Mouse (Mus musculus): ENCODE results near the gene Olfr1240. TPM values are rescaled to one million over a fixed set of nuclear protein-coding genes. Genes with fewer than 3 reads are reported as not detected.

The Olfr1240 gene
- not detected for polyA plus RNA-seq (2017; shearing (Covaris generic))

DNA sequence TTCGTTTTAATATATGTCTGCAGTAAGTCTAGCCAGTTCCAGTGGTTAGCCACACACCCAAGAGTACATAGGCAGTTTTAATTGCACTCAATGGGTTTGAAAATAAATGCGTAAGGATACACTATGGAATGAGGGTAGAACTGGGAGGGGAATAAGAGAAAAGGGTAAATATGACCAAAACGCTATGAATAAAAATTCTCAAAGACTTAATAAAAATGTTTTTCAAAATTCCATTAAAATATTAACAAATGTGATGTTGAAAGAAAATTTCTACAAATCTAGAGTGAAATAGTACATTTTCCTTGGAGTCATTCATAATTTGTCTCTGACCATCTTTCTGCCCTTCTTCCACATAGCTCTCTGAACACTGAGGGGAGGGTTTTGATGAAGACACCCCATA, at the start of gene Olfr1240:
Olfr1240 (minus strand) TSS at position 101 of the 400 bp plus-strand sequence.
- ATAC-seq: no peak

DNA sequence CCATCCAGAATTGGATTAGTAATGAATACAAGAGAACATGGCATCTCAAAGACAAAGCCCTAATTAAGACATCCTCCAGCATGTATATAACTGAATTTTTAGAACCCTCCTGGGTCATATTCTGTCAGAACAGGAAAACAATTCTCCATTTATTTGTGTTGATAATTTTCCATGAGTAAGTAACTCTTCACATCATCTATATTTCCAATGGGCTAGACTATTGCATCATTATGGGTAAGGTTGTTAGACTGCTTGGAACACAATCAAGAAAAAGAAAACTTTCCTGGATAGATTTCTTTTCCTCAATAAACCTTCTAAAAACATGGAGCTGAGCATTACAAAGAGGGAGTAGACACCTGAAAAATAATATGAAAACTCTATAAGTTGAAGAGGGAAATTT, 44.2 kb upstream of the Olfr1240 start, which contains the start of gene Olfr1241:
Olfr1241 (minus strand) TSS at position 101 of the 400 bp plus-strand sequence.
- no peak for ATAC-seq

DNA sequence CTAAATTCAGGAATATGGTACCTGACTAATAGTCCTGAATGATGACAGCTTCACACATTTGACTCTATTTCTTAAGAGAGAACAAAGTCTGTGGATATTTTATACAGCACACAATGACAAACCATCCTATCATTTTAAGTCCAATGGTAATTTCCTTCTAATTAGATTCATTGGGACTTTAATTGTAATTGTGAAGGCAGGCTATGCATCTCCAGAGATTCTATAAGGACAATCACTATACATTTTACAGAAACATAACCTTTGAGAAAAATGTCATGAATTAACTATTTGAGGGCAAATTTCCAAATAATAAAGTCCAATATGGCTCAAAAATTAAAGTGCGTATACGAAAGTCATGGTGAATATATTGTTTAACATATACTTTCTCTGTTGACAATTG, 22.5 kb downstream of the Olfr1240 start, which contains the start of gene Olfr1239:
Olfr1239 (minus strand) TSS at position 101 of the 400 bp plus-strand sequence.
- ATAC-seq: no peak

DNA sequence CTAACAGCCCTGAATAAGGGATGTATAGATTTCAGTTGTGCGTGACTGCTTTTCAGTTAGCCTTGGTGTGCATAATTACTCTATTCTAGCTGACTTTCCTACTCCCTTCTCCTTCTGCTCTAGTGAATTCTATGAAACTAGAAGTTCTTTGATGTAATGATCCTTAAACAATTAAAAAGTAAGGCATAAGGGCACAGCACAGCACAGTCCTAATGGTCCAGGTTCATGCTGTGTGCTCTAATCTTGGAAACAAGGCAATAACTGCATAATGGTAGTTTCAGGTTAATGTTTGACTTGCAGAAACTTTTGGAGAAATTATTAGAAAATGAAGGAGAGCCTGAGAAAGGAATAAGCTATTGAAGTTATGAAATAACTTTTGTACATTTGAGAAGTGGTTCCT, 28.2 kb downstream of the Olfr1240 start:
- ATAC-seq: no peak

DNA sequence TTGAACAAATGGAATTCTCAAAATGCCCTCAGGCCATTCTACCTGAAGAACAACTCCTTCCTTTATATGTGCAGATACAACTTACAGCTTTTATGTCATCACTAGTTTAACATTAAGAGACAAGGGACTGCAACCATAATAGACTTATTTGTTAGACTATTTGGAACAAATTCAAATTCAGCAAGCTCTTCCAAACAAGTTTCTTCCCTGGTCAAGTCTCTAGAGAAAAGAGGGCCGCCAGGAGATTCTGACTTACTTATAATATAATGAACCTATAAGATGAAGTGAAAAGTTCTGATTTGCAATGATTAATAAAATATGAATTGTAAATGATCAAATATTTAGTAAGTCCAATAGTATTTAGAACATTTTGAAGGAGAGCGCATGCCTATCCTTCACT, 33.2 kb downstream of the Olfr1240 start, which contains the start of gene Olfr1238:
Olfr1238 (minus strand) TSS at position 101 of the 400 bp plus-strand sequence.
- no peak for ATAC-seq

DNA sequence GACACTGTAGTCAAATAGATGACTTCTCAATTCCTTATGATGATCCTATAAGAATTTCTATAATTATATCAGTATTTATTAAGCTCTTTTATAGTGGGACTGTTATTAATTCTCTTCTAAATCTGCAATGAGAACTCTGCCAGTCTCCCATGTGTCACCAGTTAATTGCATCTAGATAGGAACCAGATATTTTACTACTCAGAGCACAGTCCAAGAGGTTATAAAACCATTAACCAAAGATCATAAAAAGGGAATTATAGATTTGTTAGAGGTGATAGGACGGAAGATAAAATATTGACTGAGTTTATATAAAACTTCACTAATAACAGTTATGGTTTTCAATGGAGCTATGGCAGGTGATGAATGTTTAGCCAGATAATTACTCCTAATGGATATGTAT, 41.9 kb downstream of the Olfr1240 start:
- ATAC-seq: no peak

Other genes with a start within 250 kb of the Olfr1240 start
- gene Olfr1226, start 243.0 kb downstream of the Olfr1240 start, polyA plus RNA-seq (2017; shearing (Covaris generic)): not detected
- not detected for gene Olfr1228, start 188.9 kb downstream of the Olfr1240 start, polyA plus RNA-seq (2017; shearing (Covaris generic))
- gene Olfr1229, start 155.0 kb downstream of the Olfr1240 start, polyA plus RNA-seq (2017; shearing (Covaris generic)): not detected
- not detected for gene Olfr1230, start 145.7 kb downstream of the Olfr1240 start, polyA plus RNA-seq (2017; shearing (Covaris generic))
- not detected for gene Olfr1231, start 135.9 kb downstream of the Olfr1240 start, polyA plus RNA-seq (2017; shearing (Covaris generic))
- gene Olfr1232, start 113.3 kb downstream of the Olfr1240 start, polyA plus RNA-seq (2017; shearing (Covaris generic)): not detected
- not detected for gene Olfr1233, start 100.6 kb downstream of the Olfr1240 start, polyA plus RNA-seq (2017; shearing (Covaris generic))
- gene Olfr1234, start 78.1 kb downstream of the Olfr1240 start, polyA plus RNA-seq (2017; shearing (Covaris generic)): not detected
- under 1 TPM in 1 of 3 experiments, not detected in 2; 0.48 TPM for gene Olfr1238, start 33.3 kb downstream of the Olfr1240 start, polyA plus RNA-seq (2017; shearing (Covaris generic))
- not detected for gene Olfr1239, start 22.6 kb downstream of the Olfr1240 start, polyA plus RNA-seq (2017; shearing (Covaris generic))
- not detected for gene Olfr1241, start 44.1 kb upstream of the Olfr1240 start, polyA plus RNA-seq (2017; shearing (Covaris generic))
- not detected for gene Olfr1242, start 55.3 kb upstream of the Olfr1240 start, polyA plus RNA-seq (2017; shearing (Covaris generic))
- not detected for gene Olfr1243, start 88.5 kb upstream of the Olfr1240 start, polyA plus RNA-seq (2017; shearing (Covaris generic))
- not detected for gene Olfr1245, start 135.4 kb upstream of the Olfr1240 start, polyA plus RNA-seq (2017; shearing (Covaris generic))
- gene Olfr1246, start 150.2 kb upstream of the Olfr1240 start, polyA plus RNA-seq (2017; shearing (Covaris generic)): not detected
- under 1 TPM in 1 of 3 experiments, not detected in 2; 0.07 TPM for gene Olfr1247, start 171.1 kb upstream of the Olfr1240 start, polyA plus RNA-seq (2017; shearing (Covaris generic))
- not detected for gene Olfr1248, start 175.2 kb upstream of the Olfr1240 start, polyA plus RNA-seq (2017; shearing (Covaris generic))
- not detected for gene Olfr1249, start 192.0 kb upstream of the Olfr1240 start, polyA plus RNA-seq (2017; shearing (Covaris generic))
- not detected for gene Olfr1250, start 218.5 kb upstream of the Olfr1240 start, polyA plus RNA-seq (2017; shearing (Covaris generic))
- not detected for gene Olfr1251, start 228.9 kb upstream of the Olfr1240 start, polyA plus RNA-seq (2017; shearing (Covaris generic))

All from inflammation-experienced regulatory T-cells, adult 6 months (primary cell).